Mouse (Mus musculus): Measurements from ENCODE around the gene Zfp61. TPM values are rescaled to one million over a fixed set of nuclear protein-coding genes. Genes with fewer than 3 reads are reported as not detected.
"Not testable (repeated sequence)": the region's sequence is repeated elsewhere in the genome, so short reads cannot be mapped to it uniquely, and the experiment has no call there.

Zfp61 gene
- polyA plus RNA-seq, 1 experiment from 2014 or later, result 42.7 TPM

DNA sequence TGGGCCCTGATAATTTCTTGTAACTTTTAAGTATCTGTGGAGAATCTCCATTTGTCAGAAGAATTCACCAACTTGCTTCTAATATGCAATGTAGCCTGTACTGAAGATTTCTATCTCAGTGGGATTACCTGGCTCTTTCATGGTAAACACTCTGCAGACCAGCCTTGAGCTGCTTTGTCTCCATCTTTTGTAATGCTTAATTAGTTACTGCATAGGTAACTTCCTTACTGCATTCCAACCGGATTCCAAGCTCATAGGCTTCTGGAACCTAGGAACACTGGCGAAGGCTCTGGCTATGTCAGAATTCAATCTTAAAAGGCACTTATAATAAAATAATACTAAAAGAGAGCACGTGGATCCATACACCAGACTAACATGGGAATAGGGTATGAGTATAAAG, 22.3 kb downstream of the Zfp61 start:
- H3K9ac ChIP-seq (replicated peaks; ENCODE audit: low read depth, low read length); H3K4me2 ChIP-seq (replicated peaks; ENCODE audit: low read depth, low read length); H3K27me3 ChIP-seq (ENCODE audit: control insufficient read depth, insufficient read depth, low read length); H3K4me3 ChIP-seq (ENCODE audit: low read depth, low read length); H3K4me1 ChIP-seq (ENCODE audit: control insufficient read depth, insufficient read depth, low read length); ATAC-seq (ENCODE audit: insufficient number of reproducible peaks, insufficient read depth, low FRiP score, low read depth); H3K9me3 ChIP-seq (ENCODE audit: control insufficient read depth, low read depth, low read length); H3K27ac ChIP-seq (ENCODE audit: low read length): not testable (repeated sequence)
- peaks cover 13% of the 10 kb centered on the region for H3K36me3 ChIP-seq (ENCODE audit: control insufficient read depth, insufficient read depth, low read length)
- WGBS, result 84% methylated on average over 3 of the region's 3 CpGs

DNA sequence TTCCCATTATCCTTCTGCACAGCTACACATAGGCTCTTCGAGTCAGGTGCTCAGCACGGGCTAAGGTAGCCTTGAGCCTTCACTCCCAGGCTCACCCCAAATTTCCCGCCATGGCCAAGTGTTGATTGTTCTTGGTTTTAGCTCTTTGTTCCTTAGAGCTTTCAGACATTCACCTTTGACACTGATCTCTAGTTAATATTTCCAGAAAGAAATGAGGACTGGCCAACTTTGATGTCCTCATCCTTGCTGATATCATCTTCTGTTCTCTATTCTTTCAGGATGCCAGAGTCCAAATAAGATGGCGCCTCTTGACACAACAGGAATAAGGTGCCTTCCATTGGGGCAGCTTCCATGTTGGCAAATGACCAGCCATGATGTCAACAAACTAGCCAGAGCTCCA, 26.6 kb downstream of the Zfp61 start:
- no peak for ATAC-seq (ENCODE audit: insufficient number of reproducible peaks, insufficient read depth, low FRiP score, low read depth)
- Histone ChIP-seq H3K27ac (ENCODE audit: low read length) (no peak overlapping the region), H3K27me3 (ENCODE audit: control insufficient read depth, insufficient read depth, low read length) (no peaks in the 10 kb centered on the region), H3K4me3 (ENCODE audit: low read depth, low read length) (no peak overlapping the region), H3K9ac (replicated peaks; ENCODE audit: low read depth, low read length) (no peak overlapping the region), H3K36me3 (ENCODE audit: control insufficient read depth, insufficient read depth, low read length) (peaks cover 15% of the 10 kb centered on the region), H3K9me3 (ENCODE audit: control insufficient read depth, low read depth, low read length) (no peaks in the 10 kb centered on the region), H3K4me2 (replicated peaks; ENCODE audit: low read depth, low read length) (no peak overlapping the region), H3K4me1 (ENCODE audit: control insufficient read depth, insufficient read depth, low read length) (0 out of 2 replicates have a peak, but pooled peaks cover 2% of the 10 kb centered on the region)
- WGBS, result 95% methylated on average over 4 of the region's 4 CpGs

DNA sequence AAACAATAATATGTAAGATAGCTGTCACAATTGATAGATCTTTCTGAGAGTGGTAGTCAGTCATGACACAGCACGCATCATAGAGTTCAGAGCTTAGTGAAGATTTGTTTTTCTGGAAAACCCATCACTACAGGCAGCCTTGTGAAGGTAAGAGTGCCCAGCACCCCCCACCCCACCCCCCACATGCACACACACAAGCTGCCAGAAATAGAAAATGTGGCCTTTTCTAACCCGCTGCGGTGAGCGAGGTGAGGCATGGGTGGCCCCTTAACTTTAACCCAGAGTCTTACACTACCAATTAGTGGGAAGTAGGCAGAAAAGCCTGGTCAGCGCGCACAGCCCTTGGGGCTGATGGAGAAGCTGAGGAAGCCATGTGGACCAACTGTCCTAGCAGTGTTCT, 29.8 kb downstream of the Zfp61 start:
- Histone ChIP-seq H3K4me2 (replicated peaks; ENCODE audit: low read depth, low read length) (no peak overlapping the region), H3K36me3 (ENCODE audit: control insufficient read depth, insufficient read depth, low read length) (peaks cover 15% of the 10 kb centered on the region; the same call in 1 of the 2 replicates), H3K9me3 (ENCODE audit: control insufficient read depth, low read depth, low read length) (no peaks in the 10 kb centered on the region), H3K27me3 (ENCODE audit: control insufficient read depth, insufficient read depth, low read length) (no peaks in the 10 kb centered on the region), H3K9ac (replicated peaks; ENCODE audit: low read depth, low read length) (no peak overlapping the region), H3K4me1 (ENCODE audit: control insufficient read depth, insufficient read depth, low read length) (0 out of 2 replicates have a peak, but pooled peaks cover 2% of the 10 kb centered on the region), H3K4me3 (ENCODE audit: low read depth, low read length) (0 out of 2 replicates have a peak overlapping the region, but pooled peaks have one; percentile 53), H3K27ac (ENCODE audit: low read length) (no peak overlapping the region)
- no peak for ATAC-seq (ENCODE audit: insufficient number of reproducible peaks, insufficient read depth, low FRiP score, low read depth)
- WGBS, result 95% methylated on average over 6 of the region's 6 CpGs

DNA sequence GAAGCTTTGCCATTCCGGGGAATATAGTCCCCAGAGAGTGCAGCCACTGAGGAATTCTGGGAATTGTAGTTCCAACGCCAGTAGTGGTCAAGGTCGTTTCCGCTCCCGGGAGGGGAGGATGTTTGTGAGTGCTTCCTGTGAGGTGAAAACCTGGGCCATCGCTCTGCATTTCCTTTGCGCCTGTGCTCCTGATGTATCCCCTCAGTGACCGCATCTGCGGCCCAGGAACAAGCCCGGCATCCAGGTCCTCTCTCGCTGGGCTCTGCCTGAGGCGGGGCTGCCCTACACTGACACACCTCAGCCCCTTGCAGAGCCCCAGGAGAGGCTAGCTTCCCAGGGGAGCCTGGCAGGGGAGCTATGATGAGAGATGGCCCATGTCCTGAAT, 30.8 kb downstream of the Zfp61 start, which contains the start of gene Zfp93:
Gene Zfp93 (plus strand): TSS at position 133 of the 385 bp plus-strand sequence.
- H3K4me1 ChIP-seq (ENCODE audit: control insufficient read depth, insufficient read depth, low read length), result 0 out of 2 replicates have a peak, but pooled peaks cover 2% of the 10 kb centered on the region
- H3K27ac ChIP-seq (ENCODE audit: low read length), result peak within 1 kb of the TSS; percentile 56; the same call in 1 of the 2 replicates
- no peaks in the 10 kb centered on the region for H3K9me3 ChIP-seq (ENCODE audit: control insufficient read depth, low read depth, low read length)
- H3K36me3 ChIP-seq (ENCODE audit: control insufficient read depth, insufficient read depth, low read length), result peaks cover 15% of the 10 kb centered on the region; the same call in 1 of the 2 replicates
- under 1% methylated on average over 12 of the region's 12 CpGs for WGBS
- ATAC-seq (ENCODE audit: insufficient number of reproducible peaks, insufficient read depth, low FRiP score, low read depth), result peak; percentile 94
- peak within 1 kb of the TSS; percentile 23; the same call in 1 of the 2 replicates for H3K9ac ChIP-seq (replicated peaks; ENCODE audit: low read depth, low read length)
- H3K4me3 ChIP-seq (ENCODE audit: low read depth, low read length), result peak within 1 kb of the TSS; percentile 53
- H3K4me2 ChIP-seq (replicated peaks; ENCODE audit: low read depth, low read length), result peak within 1 kb of the TSS; percentile 55
- no peaks in the 10 kb centered on the region for H3K27me3 ChIP-seq (ENCODE audit: control insufficient read depth, insufficient read depth, low read length)

DNA sequence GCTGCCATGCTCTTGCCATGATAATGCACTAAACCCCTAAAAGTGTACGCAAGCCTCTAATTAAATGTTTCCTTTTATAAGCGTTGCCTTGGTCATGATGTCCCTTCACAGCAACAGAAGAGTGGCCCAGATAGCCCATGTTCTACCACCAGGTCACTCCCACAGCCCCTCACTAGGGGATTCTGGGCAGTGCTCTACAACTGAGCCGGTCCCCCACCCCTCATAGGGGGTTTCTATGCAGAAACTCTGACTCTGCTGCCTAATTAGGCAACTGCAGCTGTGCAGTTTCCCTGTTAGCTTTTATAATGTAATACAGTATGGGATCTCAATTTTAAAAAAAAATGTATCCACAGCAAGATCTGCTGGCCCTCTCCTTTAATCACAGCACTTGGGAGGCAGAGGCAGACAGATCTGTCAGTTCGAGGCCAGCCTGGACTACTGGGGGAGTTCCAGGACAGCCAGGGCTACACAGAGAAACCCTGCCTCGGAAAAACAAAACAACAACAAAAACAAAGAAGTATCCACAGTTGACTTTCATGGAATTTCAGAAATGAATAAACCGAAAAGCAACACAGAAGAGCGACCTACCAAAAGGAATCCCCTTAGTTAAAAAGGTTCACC, 31.3 kb downstream of the Zfp61 start:
- 0 out of 2 replicates have a peak, but pooled peaks cover 2% of the 10 kb centered on the region for H3K4me1 ChIP-seq (ENCODE audit: control insufficient read depth, insufficient read depth, low read length)
- H3K4me2 ChIP-seq (replicated peaks; ENCODE audit: low read depth, low read length), result peak overlapping the region; percentile 55
- ATAC-seq (ENCODE audit: insufficient number of reproducible peaks, insufficient read depth, low FRiP score, low read depth), result peak; percentile 35; the same call in 1 of the 2 replicates
- peak overlapping the region; percentile 14; the same call in 1 of the 2 replicates for H3K9ac ChIP-seq (replicated peaks; ENCODE audit: low read depth, low read length)
- H3K4me3 ChIP-seq (ENCODE audit: low read depth, low read length), result peak overlapping the region; percentile 53
- no peaks in the 10 kb centered on the region for H3K27me3 ChIP-seq (ENCODE audit: control insufficient read depth, insufficient read depth, low read length)
- no peaks in the 10 kb centered on the region for H3K9me3 ChIP-seq (ENCODE audit: control insufficient read depth, low read depth, low read length)
- H3K36me3 ChIP-seq (ENCODE audit: control insufficient read depth, insufficient read depth, low read length), result peaks cover 10% of the 10 kb centered on the region; the same call in 1 of the 2 replicates
- 33% methylated on average over 7 of the region's 7 CpGs for WGBS
- H3K27ac ChIP-seq (ENCODE audit: low read length), result no peak overlapping the region

DNA sequence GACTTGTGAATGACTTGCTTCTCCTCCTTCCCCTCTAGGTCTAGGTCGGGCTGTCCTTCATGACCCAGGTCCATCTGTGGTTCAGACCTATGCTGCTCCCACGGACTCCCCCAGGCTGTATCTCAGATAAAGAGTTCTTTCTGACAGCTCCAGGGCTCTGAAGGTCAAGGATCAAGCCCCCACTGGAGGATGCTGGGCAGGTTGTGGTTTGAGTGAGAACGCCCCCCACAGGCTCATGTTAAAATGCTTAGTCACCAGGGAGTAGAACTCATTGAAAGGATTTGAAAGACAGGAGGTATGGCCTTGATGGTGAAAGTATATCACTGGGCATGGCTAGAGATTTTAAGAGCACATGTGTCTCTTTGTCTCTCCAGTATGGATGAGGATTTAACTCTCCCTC, 31.8 kb downstream of the Zfp61 start:
- 84% methylated on average over 3 of the region's 3 CpGs for WGBS
- no peaks in the 10 kb centered on the region for H3K27me3 ChIP-seq (ENCODE audit: control insufficient read depth, insufficient read depth, low read length)
- no peak overlapping the region for H3K4me2 ChIP-seq (replicated peaks; ENCODE audit: low read depth, low read length)
- H3K9ac ChIP-seq (replicated peaks; ENCODE audit: low read depth, low read length), result no peak overlapping the region
- H3K9me3 ChIP-seq (ENCODE audit: control insufficient read depth, low read depth, low read length), result no peaks in the 10 kb centered on the region
- 0 out of 2 replicates have a peak, but pooled peaks cover 2% of the 10 kb centered on the region for H3K4me1 ChIP-seq (ENCODE audit: control insufficient read depth, insufficient read depth, low read length)
- H3K27ac ChIP-seq (ENCODE audit: low read length), result no peak overlapping the region
- no peak for ATAC-seq (ENCODE audit: insufficient number of reproducible peaks, insufficient read depth, low FRiP score, low read depth)
- H3K36me3 ChIP-seq (ENCODE audit: control insufficient read depth, insufficient read depth, low read length), result peaks cover 7% of the 10 kb centered on the region; the same call in 1 of the 2 replicates
- no peak overlapping the region for H3K4me3 ChIP-seq (ENCODE audit: low read depth, low read length)

DNA sequence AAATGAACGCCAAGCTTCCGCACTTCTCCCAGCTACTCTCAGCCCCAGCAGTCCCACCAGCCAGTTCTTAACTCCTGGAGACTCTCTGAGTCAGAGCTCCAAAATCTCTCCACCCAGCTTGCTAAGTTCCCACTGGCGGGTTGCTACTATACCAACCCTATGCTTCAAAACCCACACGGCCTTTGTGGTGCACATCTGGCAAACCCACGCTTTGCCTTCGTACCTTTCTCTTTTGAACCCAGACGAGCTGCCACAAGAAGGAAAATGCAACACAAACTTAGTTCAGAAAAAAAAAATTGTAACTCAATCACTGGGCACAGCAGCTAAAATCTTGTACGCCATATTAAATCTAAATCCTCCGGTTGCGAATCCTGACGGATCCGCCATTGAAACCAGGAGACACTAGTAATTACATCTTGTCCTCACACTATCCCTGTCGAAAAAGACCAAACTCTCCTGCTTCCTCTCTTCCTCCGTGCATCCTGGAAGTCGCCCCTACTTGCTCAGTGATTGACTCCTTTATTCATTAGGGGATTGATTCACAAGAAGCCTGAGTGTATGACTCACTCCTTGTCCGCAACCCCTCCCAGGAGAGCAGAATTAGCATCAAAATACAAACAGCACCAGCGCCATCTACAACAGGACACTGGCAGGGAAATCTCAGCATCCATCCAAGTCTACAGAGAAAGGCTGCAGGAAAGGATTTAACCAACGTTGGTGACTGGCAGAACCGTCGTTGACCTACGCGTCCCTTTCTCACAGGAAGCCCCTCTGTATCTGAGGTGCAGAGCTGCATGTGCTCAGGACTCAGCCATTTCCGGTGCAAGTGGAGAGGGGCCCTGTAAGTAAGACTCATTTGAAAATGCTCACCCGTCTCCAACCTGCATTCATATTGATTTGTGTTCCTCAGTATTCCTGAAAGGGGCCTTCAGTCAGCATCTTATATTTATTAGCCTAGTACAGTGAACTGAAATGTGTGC, 32.6 kb downstream of the Zfp61 start:
- Histone ChIP-seq H3K27me3 (ENCODE audit: control insufficient read depth, insufficient read depth, low read length) (no peaks in the 10 kb centered on the region), H3K9ac (replicated peaks; ENCODE audit: low read depth, low read length) (no peak overlapping the region), H3K9me3 (ENCODE audit: control insufficient read depth, low read depth, low read length) (no peaks in the 10 kb centered on the region), H3K27ac (ENCODE audit: low read length) (no peak overlapping the region), H3K36me3 (ENCODE audit: control insufficient read depth, insufficient read depth, low read length) (no peaks in the 10 kb centered on the region), H3K4me3 (ENCODE audit: low read depth, low read length) (no peak overlapping the region), H3K4me2 (replicated peaks; ENCODE audit: low read depth, low read length) (no peak overlapping the region), H3K4me1 (ENCODE audit: control insufficient read depth, insufficient read depth, low read length) (0 out of 2 replicates have a peak, but pooled peaks cover 2% of the 10 kb centered on the region)
- ATAC-seq (ENCODE audit: insufficient number of reproducible peaks, insufficient read depth, low FRiP score, low read depth), result no peak
- 71% methylated on average over 24 of the region's 24 CpGs for WGBS

DNA sequence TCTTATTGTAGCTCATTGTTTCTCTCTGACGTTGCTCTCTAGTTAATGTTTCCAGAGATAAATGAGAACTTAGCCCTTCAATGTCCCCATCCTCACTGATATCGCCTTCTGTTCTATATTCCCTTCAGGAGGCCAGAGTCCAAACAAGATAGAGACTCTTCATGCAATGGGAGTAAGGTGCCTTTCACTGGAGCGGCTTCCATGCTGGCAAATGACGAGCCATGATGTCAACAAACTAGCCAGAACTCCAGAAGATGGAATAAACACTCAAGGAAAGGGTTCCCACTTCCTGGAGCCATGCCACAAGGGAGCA, 41.1 kb downstream of the Zfp61 start:
- WGBS, result 90% methylated on average over 4 of the region's 4 CpGs
- H3K36me3 ChIP-seq (ENCODE audit: control insufficient read depth, insufficient read depth, low read length), result peaks cover 6% of the 10 kb centered on the region; the same call in 1 of the 2 replicates
- H3K4me2 ChIP-seq (replicated peaks; ENCODE audit: low read depth, low read length), result no peak overlapping the region
- no peaks in the 10 kb centered on the region for H3K4me1 ChIP-seq (ENCODE audit: control insufficient read depth, insufficient read depth, low read length)
- no peak overlapping the region for H3K27ac ChIP-seq (ENCODE audit: low read length)
- no peak overlapping the region for H3K4me3 ChIP-seq (ENCODE audit: low read depth, low read length)
- no peak overlapping the region for H3K9ac ChIP-seq (replicated peaks; ENCODE audit: low read depth, low read length)
- no peaks in the 10 kb centered on the region for H3K9me3 ChIP-seq (ENCODE audit: control insufficient read depth, low read depth, low read length)
- no peaks in the 10 kb centered on the region for H3K27me3 ChIP-seq (ENCODE audit: control insufficient read depth, insufficient read depth, low read length)
- no peak for ATAC-seq (ENCODE audit: insufficient number of reproducible peaks, insufficient read depth, low FRiP score, low read depth)

All from stomach, embryonic 14.5 days (tissue).